23 mouse cellular contexts compared by ENCODE assay signal in the genomic region with DNA sequence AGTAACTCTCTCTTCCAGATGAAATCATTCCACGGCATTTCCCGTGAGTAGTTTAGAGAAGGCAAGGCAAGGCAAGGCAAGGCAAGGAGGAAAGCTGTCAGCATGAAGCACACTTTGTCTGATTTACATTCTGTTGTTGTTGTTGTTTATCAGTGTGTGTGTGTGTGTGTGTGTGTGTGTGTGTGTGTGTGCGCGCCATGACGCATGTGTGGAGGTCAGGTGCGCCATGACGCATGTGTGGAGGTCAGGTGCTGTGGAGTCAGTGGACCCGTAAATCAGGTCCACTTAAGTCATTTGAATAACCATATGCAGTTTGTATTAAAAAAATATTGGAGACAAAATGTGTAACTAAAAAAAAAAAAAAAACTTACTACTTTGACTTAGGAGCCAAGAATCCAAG.
"Had no signal": no experiment of that assay in that cellular context is flagged by ENCODE, and none has a peak within 500 bp of the region (broad histone marks: within the 10 kb centered on the region; RNA-seq: fewer than 3 reads in every experiment).

No protein-coding gene starts in this region.

- H3K4me2 ChIP-seq: limb, embryonic 12.5 days; limb, embryonic 15.5 days; liver, embryonic 11.5 days; lung, embryonic 14.5 days; midbrain, embryonic 12.5 days; midbrain, embryonic 15.5 days; neural tube, embryonic 12.5 days; neural tube, embryonic 15.5 days; stomach, embryonic 15.5 days had no signal

- DNase-seq: kidney, adult 2 months; kidney, postnatal 36 days; layer of hippocampus, postnatal 36 days; left cerebral cortex, postnatal 4 days; liver, postnatal 0 days; lung, embryonic 14.5 days; right cerebral cortex, adult 18-20 months; right cerebral cortex, postnatal 14 days; spleen, adult 18-20 months; thymus, postnatal 25 days had no signal

- H3K36me3 ChIP-seq: limb, embryonic 12.5 days; limb, embryonic 15.5 days; midbrain, embryonic 12.5 days; midbrain, embryonic 15.5 days; neural tube, embryonic 12.5 days; neural tube, embryonic 15.5 days; stomach, embryonic 15.5 days had no signal

- H3K4me1 ChIP-seq: limb, embryonic 12.5 days; limb, embryonic 15.5 days; midbrain, embryonic 12.5 days; midbrain, embryonic 15.5 days; neural tube, embryonic 12.5 days; neural tube, embryonic 15.5 days; stomach, embryonic 15.5 days had no signal

- H3K27ac ChIP-seq: kidney, postnatal 0 days; left cerebral cortex, adult 2 months; limb, embryonic 12.5 days; limb, embryonic 15.5 days; liver, embryonic 14.5 days; midbrain, embryonic 12.5 days; midbrain, embryonic 15.5 days; neural tube, embryonic 12.5 days; neural tube, embryonic 15.5 days; stomach, embryonic 15.5 days had no signal

- H3K4me3 ChIP-seq: left cerebral cortex, adult 2 months; limb, embryonic 12.5 days; limb, embryonic 15.5 days; midbrain, embryonic 12.5 days; midbrain, embryonic 15.5 days; neural tube, embryonic 12.5 days; neural tube, embryonic 15.5 days; stomach, embryonic 15.5 days had no signal

- H3K27me3 ChIP-seq: limb, embryonic 12.5 days; limb, embryonic 15.5 days; midbrain, embryonic 12.5 days; midbrain, embryonic 15.5 days; neural tube, embryonic 12.5 days; neural tube, embryonic 15.5 days; stomach, embryonic 15.5 days had no signal

- ATAC-seq: intestine, postnatal 0 days; liver, postnatal 0 days; lung, postnatal 0 days; midbrain, embryonic 15.5 days had no signal

- H3K9ac ChIP-seq: limb, embryonic 12.5 days; limb, embryonic 15.5 days; liver, embryonic 14.5 days; liver, postnatal 0 days; lung, embryonic 14.5 days; midbrain, embryonic 12.5 days; midbrain, embryonic 15.5 days; neural tube, embryonic 12.5 days; neural tube, embryonic 15.5 days; stomach, embryonic 15.5 days had no signal

- H3K9me3 ChIP-seq: limb, embryonic 12.5 days; limb, embryonic 15.5 days; midbrain, embryonic 12.5 days; midbrain, embryonic 15.5 days; neural tube, embryonic 12.5 days; neural tube, embryonic 15.5 days; stomach, embryonic 15.5 days had no signal
